ENCODE assay signal across 12 mouse cellular contexts in genomic region chr6:77013194-77013593, GRCm38 (mm10).
"Had no signal": no experiment of that assay in that cellular context is flagged by ENCODE, and none has a peak within 500 bp of the region (broad histone marks: within the 10 kb centered on the region; RNA-seq: fewer than 3 reads in every experiment).

No protein-coding gene starts in this region.

- H3K4me1 ChIP-seq: limb, embryonic 10.5 days; liver, embryonic 15.5 days; midbrain, embryonic 10.5 days; midbrain, embryonic 15.5 days; neural tube, embryonic 13.5 days had no signal

- H3K27me3 ChIP-seq: liver, embryonic 15.5 days; midbrain, embryonic 15.5 days; neural tube, embryonic 13.5 days had no signal

- H3K9ac ChIP-seq: liver, embryonic 15.5 days; lung, embryonic 14.5 days; midbrain, embryonic 15.5 days; neural tube, embryonic 13.5 days had no signal

- H3K4me3 ChIP-seq: limb, embryonic 10.5 days; liver, embryonic 15.5 days; midbrain, embryonic 10.5 days; midbrain, embryonic 15.5 days; neural tube, embryonic 13.5 days had no signal

- H3K36me3 ChIP-seq: limb, embryonic 10.5 days; liver, embryonic 15.5 days; midbrain, embryonic 10.5 days; midbrain, embryonic 15.5 days; neural tube, embryonic 13.5 days had no signal

- ATAC-seq: midbrain, embryonic 15.5 days had no signal

- DNase-seq: kidney, postnatal 25 days; lung, embryonic 14.5 days; lung, postnatal 10 days; lung, postnatal 4 days; thymus, postnatal 4 days had no signal

- H3K27ac ChIP-seq: limb, embryonic 10.5 days; liver, embryonic 15.5 days; midbrain, embryonic 10.5 days; midbrain, embryonic 15.5 days; neural tube, embryonic 13.5 days; stomach, postnatal 0 days had no signal

- H3K4me2 ChIP-seq: liver, embryonic 11.5 days; liver, embryonic 15.5 days; lung, embryonic 14.5 days; midbrain, embryonic 15.5 days; neural tube, embryonic 13.5 days had no signal

- H3K9me3 ChIP-seq: limb, embryonic 10.5 days; liver, embryonic 15.5 days; midbrain, embryonic 10.5 days; midbrain, embryonic 15.5 days; neural tube, embryonic 13.5 days had no signal
